Mouse (Mus musculus) fat pad, adult 2 months (tissue): ENCODE measurements around the gene Ccr4.

Source experiments
- DNase-seq: peaks from one replicate; pipeline ENCODE4 v3.0.0-alpha.2; 2011; ENCODE audit warnings: low read depth, low spot score; ENCODE audit errors: extremely low read depth

Gene Ccr4

DNA sequence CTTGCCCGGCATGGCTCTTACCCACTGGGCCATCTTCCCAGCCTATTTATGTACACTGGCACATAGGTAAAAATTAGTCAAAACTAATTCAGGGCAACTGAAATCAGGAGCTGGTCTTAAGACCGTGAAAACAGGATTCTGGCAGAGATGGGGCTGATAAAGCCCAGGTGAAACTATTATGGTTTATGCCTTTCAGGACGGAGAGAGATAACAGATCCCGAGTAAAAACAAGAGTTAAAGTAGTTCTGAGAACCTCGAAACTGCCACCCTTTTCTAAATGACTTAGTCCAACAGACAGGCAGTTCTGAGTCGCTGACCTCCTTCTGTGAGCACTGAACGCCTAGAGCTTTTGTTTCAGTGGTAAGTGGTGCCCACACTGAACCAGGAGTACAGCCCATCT lies 32.8 kb downstream of the Ccr4 start:
- DNase-seq: no peak

DNA sequence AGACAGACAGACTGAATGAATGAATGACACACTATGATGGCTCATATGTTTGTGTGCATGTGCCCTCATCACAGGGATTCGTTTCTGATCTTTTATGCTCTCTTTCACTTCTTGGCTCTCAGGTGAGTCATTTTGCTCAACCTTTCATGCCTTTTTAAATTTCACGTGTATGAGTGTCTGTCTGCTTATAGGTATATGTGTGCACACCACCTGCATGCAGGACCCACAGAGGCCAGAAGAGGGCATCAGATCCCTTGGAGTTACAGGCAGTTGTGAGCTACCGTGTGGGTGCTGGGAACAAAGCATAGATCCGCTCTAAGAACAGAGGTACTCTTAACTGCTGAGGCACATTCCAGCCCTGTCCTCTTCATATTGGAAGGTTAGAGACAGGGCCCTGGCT lies 36.0 kb downstream of the Ccr4 start:
- DNase-seq: no peak

DNA sequence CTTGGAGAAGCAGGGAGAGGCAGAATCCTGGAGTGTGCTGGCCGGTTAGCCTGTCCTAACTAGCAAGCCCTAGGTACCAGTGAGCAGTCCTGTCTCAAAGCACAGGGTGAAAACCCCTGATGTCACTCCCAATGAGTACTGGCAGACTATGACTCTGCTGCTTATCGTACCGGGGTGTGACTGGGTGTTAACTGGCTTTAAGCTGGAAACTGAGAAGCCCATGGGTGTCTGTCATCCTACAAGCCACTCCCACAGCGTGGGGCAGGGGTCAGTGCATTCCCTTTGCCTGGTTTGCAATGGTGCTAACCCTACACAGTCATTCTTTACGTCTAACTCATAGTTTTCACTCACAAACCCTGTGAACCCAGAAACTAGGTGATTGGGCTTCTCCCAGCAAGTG lies 36.5 kb downstream of the Ccr4 start:
- DNase-seq: no peak

DNA sequence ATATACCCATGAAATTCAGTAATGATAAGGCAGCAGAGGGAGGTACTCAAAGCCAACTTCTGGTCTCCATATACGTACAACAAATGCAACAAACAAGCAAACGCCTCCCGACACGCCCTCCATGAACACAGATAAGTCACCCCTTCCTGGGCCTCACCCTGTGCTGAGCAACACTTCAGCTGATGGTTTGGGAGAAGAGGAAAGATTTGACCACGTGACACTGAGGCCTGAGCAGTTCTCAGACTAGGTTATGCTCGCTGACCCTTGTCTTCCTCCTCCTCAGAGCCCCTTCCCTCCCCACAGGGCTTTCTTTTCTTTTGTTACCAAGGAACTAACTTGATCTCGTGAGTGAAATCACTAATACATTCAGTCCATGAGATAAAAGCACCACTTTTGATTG lies 37.8 kb downstream of the Ccr4 start:
- no peak for DNase-seq

DNA sequence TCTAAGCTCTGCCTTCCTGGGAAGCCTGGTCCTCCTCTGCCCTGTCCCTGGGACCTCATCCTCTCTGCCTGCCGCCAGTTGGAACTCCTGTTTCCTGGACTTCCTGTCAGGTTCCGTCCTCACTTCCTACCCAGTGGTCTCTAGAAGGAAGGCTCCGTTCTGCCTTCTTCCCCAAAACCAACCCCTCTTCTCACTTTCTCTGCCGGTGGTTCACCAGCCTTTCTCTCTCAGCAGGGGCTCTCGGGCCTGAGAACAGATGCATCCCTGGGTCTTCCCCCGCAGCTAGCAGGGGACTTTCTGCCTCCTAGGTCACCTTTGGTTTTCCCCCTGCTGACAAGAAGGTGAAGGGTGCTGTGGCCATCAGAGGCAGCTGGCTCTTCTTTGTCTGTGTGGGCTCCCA lies 39.3 kb downstream of the Ccr4 start:
- DNase-seq: no peak

DNA sequence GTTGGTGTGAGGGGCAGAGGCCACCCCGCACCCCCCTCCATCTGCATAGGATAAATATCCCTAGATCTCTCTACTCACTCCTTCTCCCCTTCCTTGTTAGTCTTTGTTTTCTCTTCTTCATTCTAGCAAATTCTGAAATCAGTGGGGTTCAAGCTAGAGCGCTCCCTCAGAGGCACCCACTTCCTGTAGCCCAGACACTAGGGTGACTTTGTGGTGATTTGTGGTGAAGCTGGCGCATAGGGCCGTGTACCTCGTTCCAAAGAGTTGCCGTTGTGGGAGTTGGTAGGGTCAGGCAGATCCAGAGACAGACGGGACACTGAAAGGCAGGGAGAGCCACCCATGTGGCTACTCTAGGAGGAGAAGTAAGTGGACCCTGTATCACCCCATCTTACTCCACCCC lies 42.1 kb downstream of the Ccr4 start:
- DNase-seq: no peak

DNA sequence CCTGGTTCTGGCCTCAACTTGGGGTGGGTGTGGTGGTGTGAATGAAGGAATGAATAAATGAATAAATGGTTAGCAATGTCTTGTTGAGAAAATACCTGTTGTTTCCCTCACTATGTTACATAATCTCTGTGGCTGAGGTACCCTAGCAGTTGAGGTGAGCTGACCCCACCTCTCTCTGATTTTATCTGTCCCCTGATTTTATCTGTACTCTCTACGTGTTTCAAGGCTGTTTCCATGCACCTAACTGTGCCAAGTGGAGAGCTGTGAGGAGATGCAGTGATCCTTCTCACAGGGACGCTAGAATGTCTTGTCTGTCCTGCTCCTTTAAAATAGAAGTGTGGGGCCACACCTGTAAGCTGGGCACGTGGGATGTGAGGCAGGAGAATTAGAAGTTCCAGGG lies 46.3 kb downstream of the Ccr4 start:
- DNase-seq: no peak

DNA sequence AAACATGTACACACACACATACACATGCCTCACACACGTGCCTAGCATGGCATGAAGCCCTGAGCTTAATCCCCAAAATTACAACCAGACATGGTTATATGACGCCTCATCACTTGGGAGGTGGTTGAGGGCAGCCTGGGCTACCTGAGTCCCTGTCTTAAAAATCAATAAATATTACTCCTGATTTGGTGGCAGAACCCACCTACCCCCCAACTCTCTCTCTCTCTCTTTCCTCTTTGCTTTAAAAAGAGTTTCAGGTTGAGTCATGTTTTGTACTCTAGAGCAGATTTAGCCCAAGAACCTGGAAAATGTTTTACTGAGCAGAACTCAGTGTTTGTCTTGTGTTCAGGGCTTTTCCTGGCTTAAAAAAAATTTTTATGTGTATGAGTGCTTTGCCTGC lies 49.3 kb downstream of the Ccr4 start:
- DNase-seq: no peak

DNA sequence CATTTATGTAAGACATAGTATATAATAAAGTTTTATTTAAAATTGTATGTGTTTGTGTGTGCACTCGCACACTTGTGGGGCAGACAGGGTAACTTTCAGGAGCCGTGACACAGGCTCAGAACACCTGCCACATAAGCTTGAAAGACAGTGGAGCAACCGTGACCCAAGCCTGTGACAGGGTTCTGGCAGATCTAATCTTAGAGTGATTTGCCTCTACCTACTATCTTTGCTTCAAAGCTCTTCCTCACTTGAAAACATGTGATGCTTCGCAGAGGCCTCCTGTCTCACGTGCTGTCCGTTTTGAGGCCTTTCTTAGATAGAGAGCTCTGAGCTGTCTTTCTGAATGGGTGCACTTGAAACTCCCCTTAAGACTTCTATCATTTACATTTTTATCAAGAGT lies 52.3 kb downstream of the Ccr4 start:
- DNase-seq: no peak

DNA sequence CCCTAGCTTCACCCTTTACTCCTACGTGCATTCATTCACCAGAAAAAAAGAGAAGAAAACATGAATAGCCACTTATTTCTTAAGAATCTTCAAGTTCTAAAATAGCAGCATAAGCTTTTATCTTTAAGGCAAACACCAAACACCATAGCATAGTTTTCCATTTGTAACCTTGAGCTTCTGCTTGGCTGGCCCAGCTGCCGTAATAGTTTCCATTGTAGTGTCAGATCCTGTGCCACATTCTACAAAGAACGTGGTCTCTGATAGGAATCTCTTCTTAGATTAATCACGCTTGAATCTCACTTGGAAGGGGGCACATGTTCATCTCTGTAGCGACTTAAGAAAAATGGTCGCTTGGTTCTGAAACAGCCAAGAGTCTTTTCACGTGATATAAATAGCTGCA lies 53.1 kb downstream of the Ccr4 start:
- DNase-seq: no peak

DNA sequence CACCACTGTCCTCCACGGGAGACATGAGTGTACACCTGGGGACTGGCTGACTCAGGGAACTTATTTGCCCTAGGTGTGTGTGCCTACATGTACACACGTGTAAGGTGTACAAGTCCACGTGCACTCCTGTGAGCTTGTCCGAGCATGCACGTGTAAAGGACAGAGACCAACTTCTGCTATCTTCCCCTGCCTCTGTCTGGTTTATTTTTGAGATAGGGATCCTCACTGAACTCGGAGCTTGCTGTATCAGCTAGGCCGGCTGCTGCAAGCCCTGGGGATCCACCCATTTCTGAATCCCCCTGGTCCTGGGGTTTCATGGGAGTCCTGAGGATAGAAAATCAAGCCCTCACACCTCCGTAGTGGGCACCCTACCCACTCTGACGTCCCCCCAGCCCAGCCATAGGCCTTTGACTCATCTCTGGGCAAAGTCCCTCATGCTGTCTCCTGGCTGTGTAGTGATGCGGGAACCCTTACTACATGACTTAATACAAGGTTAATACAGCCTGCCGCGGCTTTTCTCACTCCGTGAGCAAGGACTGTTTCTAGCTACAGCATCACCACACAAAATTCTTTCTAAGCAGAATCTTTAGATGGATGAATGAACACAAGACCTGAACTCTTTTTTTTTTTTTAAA lies 55.5 kb downstream of the Ccr4 start:
- DNase-seq: no peak

DNA sequence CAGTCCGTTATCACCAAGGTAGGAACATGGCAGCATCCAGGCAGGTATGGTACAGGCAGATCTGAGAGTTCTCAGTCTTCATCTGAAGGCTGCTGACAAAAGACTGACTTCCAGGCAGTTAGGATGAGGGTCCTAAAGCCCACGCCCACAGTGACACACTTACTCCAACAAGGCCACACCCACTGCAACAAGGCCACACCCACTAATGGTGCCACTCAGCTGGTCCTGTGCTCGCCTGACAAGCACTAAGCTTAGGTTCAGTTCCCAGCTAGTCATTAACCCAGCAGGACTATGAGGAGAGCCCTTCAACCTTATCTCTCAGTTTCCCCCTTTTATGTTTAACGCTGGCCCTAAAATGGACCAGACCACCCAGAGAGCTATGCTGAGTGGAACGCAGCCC lies 56.0 kb downstream of the Ccr4 start:
- DNase-seq: no peak

DNA sequence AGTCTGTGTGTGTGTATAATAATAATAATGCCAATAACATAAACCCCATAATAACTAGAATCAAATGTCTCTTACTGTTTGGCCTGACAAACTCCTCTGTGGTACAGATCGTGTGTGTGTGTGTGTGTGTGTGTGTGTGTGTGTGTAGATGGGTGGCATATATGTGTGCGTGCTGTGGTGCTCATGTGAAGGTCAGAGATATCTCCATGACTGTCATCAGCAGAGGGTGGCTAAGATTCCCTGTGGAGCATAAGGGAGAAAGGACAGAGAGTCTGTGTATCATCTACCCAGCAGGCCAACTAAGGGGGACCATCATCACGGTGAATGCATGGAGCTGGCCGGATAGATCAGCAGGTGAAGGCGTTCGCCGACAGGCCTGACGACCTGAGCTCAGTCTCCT lies 57.8 kb downstream of the Ccr4 start:
- DNase-seq: no peak

DNA sequence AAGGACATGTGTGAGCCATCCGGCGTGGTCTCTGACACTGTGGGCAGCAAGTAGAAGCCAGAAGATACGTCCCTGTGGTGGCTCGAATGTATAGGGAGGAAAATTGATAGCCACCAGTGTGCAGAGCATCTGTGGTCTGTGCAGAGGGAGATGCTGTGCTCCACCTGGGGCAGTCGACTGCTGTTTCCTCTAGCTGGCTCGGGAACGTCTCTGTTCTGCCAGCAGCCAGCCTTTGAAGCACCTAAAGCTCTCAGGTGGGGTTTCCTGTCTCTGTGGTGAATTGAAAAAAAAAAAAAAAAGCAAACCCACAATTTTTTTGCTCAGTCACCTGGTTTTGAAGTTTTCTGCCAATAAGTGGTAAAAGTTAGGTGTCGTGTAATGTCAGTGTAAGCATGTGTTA lies 61.4 kb downstream of the Ccr4 start:
- DNase-seq: no peak

DNA sequence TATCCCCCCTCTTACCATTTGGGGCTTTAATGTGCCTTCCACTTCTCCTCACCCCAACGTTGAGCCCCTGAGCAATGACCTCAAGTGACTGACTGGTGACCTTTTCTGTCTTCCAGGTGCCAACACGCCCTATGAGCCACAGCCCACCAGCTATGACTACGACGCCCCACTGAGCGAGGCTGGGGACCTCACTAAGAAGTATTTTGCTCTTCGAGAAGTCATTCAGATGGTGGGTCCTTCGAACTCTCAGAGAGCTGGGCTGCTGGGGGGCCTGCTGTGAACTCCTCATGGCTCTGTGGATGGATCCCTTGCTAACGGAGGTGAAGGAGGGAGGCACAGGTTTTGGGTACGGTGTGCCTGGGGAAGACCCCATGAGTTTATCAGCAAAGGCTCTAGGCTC lies 61.8 kb downstream of the Ccr4 start:
- DNase-seq: no peak

DNA sequence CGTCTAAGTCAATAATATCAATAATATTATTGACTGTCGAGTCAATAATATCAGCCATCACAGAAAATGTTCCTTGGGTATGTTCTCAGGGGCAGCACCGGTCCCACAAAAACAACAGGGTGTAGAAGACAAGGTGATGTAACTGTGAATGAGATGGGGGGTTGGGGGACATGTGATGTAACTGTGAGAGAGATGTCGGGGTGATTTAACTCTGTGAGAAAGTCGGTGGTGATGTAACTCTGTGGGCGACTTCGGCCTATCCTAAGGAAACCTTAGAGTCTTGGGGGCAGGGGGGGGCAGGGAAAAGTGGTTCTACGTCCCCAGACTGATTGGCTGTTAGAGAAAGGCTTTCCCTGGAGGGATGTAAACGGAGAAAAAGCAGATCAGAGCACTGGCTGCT lies 62.5 kb downstream of the Ccr4 start:
- DNase-seq: no peak

DNA sequence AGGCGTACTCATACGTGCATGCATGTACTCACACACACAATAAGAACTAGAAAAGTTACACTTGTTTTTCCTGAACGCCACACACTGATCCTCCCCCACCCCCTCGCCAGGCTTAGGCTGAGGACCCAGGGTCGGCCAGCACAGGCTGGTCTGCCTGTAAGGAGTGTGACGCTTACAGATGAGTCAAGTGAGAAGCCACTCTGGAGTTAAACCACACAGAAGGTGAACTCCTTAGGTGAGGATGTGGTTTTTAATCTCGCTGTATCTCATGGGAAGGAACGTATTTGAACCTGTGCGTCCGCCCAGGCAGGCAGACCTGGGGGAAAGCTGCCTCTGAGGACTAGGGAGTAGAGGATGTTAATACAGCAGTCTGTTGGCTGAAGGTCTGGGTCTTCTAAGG lies 64.2 kb downstream of the Ccr4 start:
- no peak for DNase-seq
